Mouse (Mus musculus) midbrain, embryonic 16.5 days (tissue): Measurements from ENCODE around the gene Mesp1. TPM values are rescaled to one million over a fixed set of nuclear protein-coding genes. Genes with fewer than 3 reads are reported as not detected.

Source experiments
- ATAC-seq: fragments of 200-750 bp; cut with Nextera tagmentation; 2 replicates; pipeline ENCODE4 v1.8.0; 2017; ENCODE audit warnings: moderate TSS enrichment
- H3K27ac ChIP-seq: fragments of 300-500 bp; sonication (generic); 2 replicates; pipeline ENCODE4 v1.5.1; 2014; ENCODE audit warnings: mild to moderate bottlenecking, low read length, mixed read lengths
- H3K27me3 ChIP-seq: fragments of 300-500 bp; sonication (generic); 2 replicates; pipeline ENCODE4 v1.6.1; 2014; ENCODE audit warnings: low read depth, low read length, mixed read lengths; ENCODE audit not compliant: control insufficient read depth, insufficient read depth
- H3K36me3 ChIP-seq: fragments of 300-500 bp; sonication (generic); 2 replicates; pipeline ENCODE4 v1.6.1; 2014; ENCODE audit warnings: mild to moderate bottlenecking, low read length, moderate library complexity, mixed read lengths; ENCODE audit not compliant: control insufficient read depth, insufficient read depth
- H3K4me1 ChIP-seq: fragments of 300-500 bp; sonication (generic); 2 replicates; pipeline ENCODE4 v1.6.1; 2014; ENCODE audit warnings: mild to moderate bottlenecking, low read length, mixed read lengths; ENCODE audit not compliant: control insufficient read depth, insufficient read depth
- H3K4me2 ChIP-seq: fragments of 300-500 bp; sonication (generic); 2 replicates; pipeline ENCODE4 v1.6.1; 2014; ENCODE audit warnings: mild to moderate bottlenecking, low read length, mixed read lengths
- H3K4me3 ChIP-seq: fragments of 300-500 bp; sonication (generic); 2 replicates; pipeline ENCODE4 v1.5.1; 2014; ENCODE audit warnings: low read depth, mild to moderate bottlenecking, low read length, moderate library complexity, mixed read lengths
- H3K9ac ChIP-seq: fragments of 300-500 bp; sonication (generic); 2 replicates; pipeline ENCODE4 v1.6.1; 2014; ENCODE audit warnings: low read depth, low read length, mixed read lengths
- H3K9me3 ChIP-seq: fragments of 300-500 bp; sonication (generic); replicated peaks from 2 replicates; pipeline ENCODE4 v1.6.1; 2014; ENCODE audit warnings: mild to moderate bottlenecking, low read length, mixed read lengths; ENCODE audit not compliant: control insufficient read depth, poor library complexity, severe bottlenecking
- WGBS: fragments of 180-500 bp; shearing (Covaris S2); extraction: QIAGEN DNeasy Blood & Tissue Kit; methylation state at CpG from one replicate; pipeline ENCODE4 v1.1.7; 2014; 5-methylcytosine and 5-hydroxymethylcytosine counted together
- polyA plus RNA-seq: library from polyadenylated mRNA; unstranded; fragments of >200 nt; fragmentation: Nextera tagmentation; extraction: Ambion mirVana; gene quantifications from 2 replicates; pipeline ENCODE4 v1.2.1, GENCODE M21; 2015

The Mesp1 gene
- polyA plus RNA-seq, 1 experiment from 2014 or later: 0.29 TPM

DNA sequence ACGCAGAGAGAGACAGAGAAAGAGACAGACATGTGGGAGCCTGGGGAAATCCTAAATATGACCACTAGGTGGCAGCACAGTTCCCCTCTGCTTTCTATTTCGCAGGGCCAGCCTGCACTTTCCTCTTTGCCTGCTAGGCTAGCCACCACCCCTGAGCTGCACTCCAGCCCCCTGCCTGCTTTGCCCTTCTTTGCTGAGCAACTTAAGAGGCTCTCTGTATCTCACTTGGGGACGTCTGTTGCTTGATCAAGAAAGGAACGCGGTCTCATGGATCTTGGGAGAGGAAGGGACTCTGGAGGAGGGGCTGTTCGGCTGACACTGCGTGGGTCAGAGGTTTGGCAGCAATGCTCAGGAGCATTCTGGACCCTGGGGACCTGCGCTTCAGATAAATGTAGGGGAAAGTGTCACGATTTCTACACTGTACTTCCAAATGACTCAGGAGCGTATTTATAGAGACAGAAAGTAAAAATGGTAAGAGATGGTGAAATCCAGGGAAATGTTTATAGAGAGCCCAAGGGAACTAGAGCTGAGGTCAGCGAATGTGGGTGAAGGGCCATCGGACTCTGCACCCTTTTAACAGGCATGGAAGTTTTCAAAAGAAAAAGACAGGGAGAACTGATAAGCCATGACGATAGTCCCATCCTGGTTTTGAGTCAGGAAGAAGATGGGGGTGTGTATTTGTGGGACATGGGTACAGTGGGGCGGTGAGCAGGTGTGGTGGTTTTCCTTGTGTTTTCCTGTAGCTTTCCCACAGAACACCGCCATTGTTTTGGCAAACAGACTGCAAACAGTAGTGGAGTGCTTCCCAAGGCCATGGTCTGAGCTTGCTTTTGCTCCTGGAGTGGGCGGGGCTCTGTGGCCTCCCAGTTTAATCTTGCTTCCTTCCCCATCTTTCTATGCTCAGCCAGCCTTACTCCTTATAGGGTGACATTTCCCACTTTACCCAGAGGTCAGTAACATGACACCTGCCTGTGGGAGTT, 12.7 kb downstream of the Mesp1 start:
- Histone ChIP-seq H3K4me3 (no peak overlapping the region), H3K4me2 (peak overlapping the region; percentile 47), H3K27me3 (no peaks in the 10 kb centered on the region), H3K4me1 (no peaks in the 10 kb centered on the region), H3K9me3 (no peaks in the 10 kb centered on the region), H3K36me3 (no peaks in the 10 kb centered on the region), H3K27ac (no peak overlapping the region), H3K9ac (no peak overlapping the region)
- WGBS: 30% methylated on average over 16 of the region's 16 CpGs
- ATAC-seq: peak; percentile 39; the same call in 1 of the 2 replicates

DNA sequence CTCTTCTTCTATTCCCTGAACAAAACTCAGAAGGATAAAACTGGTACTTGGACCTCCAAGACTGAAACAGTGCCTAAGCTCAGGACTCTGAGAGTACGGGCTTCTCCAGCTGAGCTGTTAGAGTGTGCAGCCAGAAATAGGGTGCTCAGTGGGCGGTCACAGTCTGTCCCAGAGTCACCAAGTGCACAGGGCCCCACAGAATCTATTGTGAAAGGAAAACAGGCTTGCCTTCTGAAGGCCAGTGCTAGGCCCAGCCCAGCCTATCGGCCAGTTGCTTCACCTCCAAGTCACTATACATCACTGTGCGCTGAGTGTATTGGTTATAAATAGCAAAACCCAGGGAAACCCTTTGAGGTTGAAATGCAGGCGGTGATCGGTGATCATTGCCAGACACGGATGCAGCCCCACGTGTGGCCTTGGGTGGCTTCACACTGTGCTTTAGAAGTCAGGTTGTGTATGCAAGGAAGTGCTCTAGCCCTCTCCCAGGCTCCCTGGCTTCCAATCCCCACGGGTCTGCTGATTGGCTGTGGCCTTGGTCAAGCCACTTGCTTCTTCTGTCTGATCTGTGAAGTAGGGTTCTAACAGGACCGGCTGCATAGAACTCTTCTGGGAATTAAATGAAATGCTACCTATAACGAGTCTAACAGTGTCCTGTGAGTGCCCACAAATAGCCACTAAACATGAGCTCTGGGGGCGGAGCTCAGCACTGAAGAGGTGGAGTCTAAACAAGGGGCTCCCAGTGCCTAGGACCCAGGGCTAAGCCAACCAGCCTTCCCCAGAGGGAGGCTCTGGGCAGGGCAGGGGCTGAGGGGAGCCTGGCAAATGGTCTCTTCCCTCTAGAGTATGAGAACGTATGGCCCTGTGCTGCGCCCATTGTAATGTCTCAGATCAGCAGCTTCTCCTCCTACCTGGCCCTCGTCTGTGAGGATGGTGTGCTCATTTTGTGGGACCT, 21.8 kb downstream of the Mesp1 start:
- Histone ChIP-seq H3K36me3 (no peaks in the 10 kb centered on the region), H3K9me3 (no peaks in the 10 kb centered on the region), H3K4me1 (no peaks in the 10 kb centered on the region), H3K4me2 (no peak overlapping the region), H3K4me3 (no peak overlapping the region), H3K9ac (no peak overlapping the region), H3K27ac (no peak overlapping the region), H3K27me3 (no peaks in the 10 kb centered on the region)
- no peak for ATAC-seq
- WGBS: 47% methylated on average over 15 of the region's 15 CpGs

DNA sequence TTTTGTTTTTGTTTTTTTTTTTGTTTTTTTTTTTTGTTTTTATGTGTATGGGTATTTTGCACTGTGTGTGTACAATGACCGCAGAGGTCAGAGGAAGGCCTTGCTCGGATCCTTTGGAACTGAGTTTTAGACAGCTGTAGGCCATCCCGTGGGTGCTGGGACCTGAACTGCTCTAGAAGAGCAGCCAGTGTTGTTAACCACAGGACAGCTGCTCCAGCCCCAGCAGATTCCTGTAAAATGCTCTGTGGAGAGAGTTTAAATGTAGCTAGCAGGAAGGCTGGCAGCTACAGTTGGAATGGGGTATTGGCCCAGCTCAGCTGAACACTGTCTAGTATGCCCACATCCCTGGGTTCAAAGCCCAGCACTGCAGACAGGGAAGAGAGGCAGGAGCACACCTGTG, 23.9 kb downstream of the Mesp1 start:
- H3K36me3 ChIP-seq: no peaks in the 10 kb centered on the region
- H3K4me3 ChIP-seq: no peak overlapping the region
- H3K9ac ChIP-seq: no peak overlapping the region
- H3K4me2 ChIP-seq: no peak overlapping the region
- ATAC-seq: no peak
- no peaks in the 10 kb centered on the region for H3K4me1 ChIP-seq
- H3K27me3 ChIP-seq: no peaks in the 10 kb centered on the region
- 87% methylated on average over 3 of the region's 3 CpGs for WGBS
- H3K9me3 ChIP-seq: no peaks in the 10 kb centered on the region
- H3K27ac ChIP-seq: no peak overlapping the region

DNA sequence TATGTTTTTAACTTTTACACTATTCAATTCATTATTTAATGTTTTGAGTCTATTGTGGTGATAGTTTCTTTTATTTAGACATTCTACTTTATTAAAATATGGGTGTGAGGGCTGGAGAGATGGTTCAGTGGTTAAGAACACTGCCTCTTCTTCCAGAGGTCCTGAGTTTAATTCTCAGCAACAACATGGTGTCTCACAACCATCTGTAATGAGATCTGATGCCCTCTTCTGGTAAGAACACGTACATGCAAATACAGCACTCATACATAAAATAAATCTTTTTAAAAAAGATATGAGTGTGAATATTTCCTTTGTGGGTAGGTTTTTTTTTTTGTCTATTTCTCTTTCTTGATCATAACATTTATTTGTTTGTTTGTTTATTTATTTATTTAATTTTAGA, 27.6 kb downstream of the Mesp1 start:
- Histone ChIP-seq H3K9me3 (no peaks in the 10 kb centered on the region), H3K4me2 (no peak overlapping the region), H3K4me1 (no peaks in the 10 kb centered on the region), H3K36me3 (no peaks in the 10 kb centered on the region), H3K27ac (no peak overlapping the region), H3K27me3 (no peaks in the 10 kb centered on the region), H3K9ac (no peak overlapping the region), H3K4me3 (no peak overlapping the region)
- no peak for ATAC-seq
- WGBS: 42% methylated on average over 1 of the region's 1 CpGs

DNA sequence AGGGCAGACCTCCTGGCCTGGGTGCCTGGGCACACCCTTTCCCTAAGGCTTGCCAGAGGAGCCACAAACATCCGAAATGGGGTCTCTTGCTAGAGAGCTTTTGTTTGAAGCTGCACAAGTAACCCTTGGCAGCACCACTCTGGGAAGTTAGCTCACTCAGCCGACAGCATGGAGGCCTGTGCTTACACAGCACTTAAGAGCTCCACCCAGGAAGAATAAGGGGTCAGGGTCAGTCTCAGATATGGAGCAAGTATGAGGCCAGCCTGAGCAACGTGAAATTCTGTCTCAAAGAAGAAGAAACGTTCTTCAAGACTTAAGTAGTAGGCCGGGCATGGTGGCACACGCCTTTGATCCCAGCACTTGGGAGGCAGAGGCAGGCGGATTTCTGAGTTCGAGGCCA, 31.5 kb downstream of the Mesp1 start:
- Histone ChIP-seq H3K27me3 (no peaks in the 10 kb centered on the region), H3K27ac (no peak overlapping the region), H3K9ac (no peak overlapping the region), H3K4me1 (no peaks in the 10 kb centered on the region), H3K36me3 (no peaks in the 10 kb centered on the region), H3K4me2 (no peak overlapping the region), H3K9me3 (no peaks in the 10 kb centered on the region), H3K4me3 (no peak overlapping the region)
- WGBS: 80% methylated on average over 8 of the region's 8 CpGs
- ATAC-seq: no peak

DNA sequence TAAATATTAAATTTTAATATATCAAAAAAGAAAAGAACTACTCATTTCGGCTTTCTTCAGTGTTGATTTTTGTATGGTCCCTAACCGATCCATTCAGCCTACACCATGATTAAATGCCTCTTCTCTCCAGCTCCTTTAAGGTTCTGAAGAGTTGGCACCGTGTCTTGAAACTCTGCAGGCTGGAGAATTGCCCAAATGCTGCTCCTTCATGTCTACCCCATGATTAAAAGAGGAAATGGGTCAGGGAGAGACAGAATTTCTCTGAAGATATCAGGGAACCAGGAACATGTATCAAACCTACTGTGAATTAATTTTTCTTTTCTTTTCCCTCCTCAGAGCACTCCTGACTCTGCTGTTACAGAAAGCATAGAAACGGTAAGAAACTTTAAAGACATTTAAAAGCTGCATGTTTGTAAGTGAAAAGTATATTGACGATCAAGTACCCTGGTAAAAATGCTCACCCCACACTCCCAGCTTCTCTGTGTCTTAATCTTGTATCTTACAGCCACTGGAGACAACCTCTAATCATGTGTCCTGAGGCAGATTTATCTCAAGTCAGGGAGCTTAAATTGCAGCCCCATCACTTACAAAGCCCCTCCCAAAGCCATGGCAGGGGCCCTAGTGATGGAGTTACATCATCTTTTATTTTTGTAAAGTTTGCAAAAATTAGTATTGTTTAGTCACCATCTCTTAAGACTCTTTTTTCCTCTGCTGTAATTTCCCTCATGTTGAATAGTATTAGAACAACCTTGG, 32.3 kb downstream of the Mesp1 start:
- Histone ChIP-seq H3K9ac (no peak overlapping the region), H3K4me2 (no peak overlapping the region), H3K9me3 (no peaks in the 10 kb centered on the region), H3K27ac (no peak overlapping the region), H3K36me3 (no peaks in the 10 kb centered on the region), H3K4me3 (no peak overlapping the region), H3K4me1 (no peaks in the 10 kb centered on the region), H3K27me3 (no peaks in the 10 kb centered on the region)
- WGBS: 82% methylated on average over 5 of the region's 5 CpGs
- no peak for ATAC-seq

DNA sequence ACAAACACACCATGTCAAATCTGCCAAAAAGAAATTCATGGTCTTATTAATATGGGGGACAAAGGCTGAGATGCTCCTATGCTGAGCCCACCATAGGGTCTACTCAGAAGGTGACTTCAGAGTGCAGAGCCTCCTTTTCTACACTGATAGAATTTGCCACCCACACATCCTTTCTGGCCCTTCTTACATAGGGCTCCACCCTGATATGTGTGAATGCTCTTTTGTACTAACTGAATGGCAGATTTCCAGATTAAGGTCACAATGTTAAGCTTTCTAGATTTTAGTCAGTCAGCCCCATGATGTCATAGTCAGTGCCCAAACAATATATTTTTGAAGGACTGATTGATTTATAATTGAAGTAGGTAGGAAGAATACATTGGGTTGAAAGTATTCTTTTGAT, 33.8 kb downstream of the Mesp1 start:
- ATAC-seq: no peak

DNA sequence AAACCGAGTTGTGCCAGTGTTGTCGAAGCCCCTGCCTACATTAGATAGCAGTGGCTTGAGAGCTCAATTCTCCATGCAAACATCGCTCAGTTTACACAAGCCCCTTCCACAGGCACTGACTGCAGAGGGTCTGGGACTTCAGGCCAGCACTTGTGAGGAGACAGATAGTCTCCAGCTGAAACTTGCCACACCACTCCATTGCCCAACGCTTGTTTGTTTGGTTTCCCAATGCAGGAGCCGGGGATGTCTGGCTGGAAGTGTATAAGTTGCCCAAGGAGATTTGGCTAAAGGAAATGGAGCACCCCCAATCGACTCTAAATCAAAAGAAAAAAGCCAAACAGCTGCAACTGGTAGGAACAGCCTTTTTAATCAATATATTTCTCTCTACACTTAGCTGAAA, 35.4 kb downstream of the Mesp1 start:
- Histone ChIP-seq H3K4me2 (no peak overlapping the region), H3K4me1 (no peaks in the 10 kb centered on the region), H3K27me3 (no peaks in the 10 kb centered on the region), H3K9me3 (no peaks in the 10 kb centered on the region), H3K27ac (no peak overlapping the region), H3K9ac (no peak overlapping the region), H3K36me3 (no peaks in the 10 kb centered on the region), H3K4me3 (no peak overlapping the region)
- WGBS: 81% methylated on average over 6 of the region's 6 CpGs
- no peak for ATAC-seq

More for the DNA sequence above, 33.8 kb downstream of the Mesp1 start:
- H3K27ac ChIP-seq: no peak overlapping the region
- H3K4me3 ChIP-seq: no peak overlapping the region
- no peaks in the 10 kb centered on the region for H3K9me3 ChIP-seq
- no peaks in the 10 kb centered on the region for H3K4me1 ChIP-seq
- H3K9ac ChIP-seq: no peak overlapping the region
- H3K36me3 ChIP-seq: no peaks in the 10 kb centered on the region
- H3K4me2 ChIP-seq: no peak overlapping the region
- H3K27me3 ChIP-seq: no peaks in the 10 kb centered on the region
